ENCODE assay signal across 19 mouse cellular contexts in the genomic region with DNA sequence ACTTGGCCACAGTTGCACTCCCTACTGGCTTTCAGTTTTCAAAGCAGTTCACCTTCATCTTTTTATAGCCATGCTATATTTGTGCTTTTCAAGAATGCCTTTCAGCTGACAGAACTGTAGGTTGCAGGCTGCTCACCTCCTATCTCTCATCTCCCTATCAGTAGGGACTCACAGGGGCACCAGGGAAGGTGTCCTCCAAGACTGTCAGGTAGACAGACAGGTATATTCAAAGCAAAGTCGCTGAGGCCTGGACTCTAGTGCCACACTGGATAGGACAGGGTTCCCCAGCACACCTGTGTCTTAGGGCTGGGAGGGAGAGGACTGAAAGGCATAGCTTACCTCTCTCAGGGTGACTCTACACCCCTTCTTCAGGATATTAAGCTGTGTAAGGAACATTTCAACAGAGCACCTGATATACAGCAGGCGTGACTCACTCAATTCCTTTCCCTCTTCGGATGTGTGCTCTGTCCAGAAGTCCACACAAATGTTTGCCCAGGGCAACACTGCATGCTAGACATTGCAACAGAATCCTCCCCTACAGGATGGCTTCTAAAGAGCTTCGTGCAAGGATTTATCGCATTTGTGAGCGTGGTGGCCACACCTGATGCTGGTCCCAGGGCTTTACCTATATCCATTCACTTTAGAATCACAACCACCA. TPM values are rescaled to one million over a fixed set of nuclear protein-coding genes. Genes with fewer than 3 reads are reported as not detected.
DNase-seq lines count a peak whose midpoint lies in the region; ATAC-seq and TF ChIP-seq lines count a peak whose summit lies in the region.
"Had no signal": no experiment of that assay in that cellular context is flagged by ENCODE, and none has a peak within 500 bp of the region (broad histone marks: within the 10 kb centered on the region; RNA-seq: fewer than 3 reads in every experiment).

No protein-coding gene starts in this region.

- no peak overlapping the region for H3K4me2 ChIP-seq in heart, embryonic 16.5 days (ENCODE audit: low read depth, low read length)
- H3K4me2 ChIP-seq in liver, postnatal 0 days (ENCODE audit: low read depth, low read length), result no peak overlapping the region
- H3K4me2 ChIP-seq: embryonic facial prominence, embryonic 12.5 days; hindbrain, embryonic 15.5 days; intestine, embryonic 15.5 days; lung, embryonic 14.5 days; midbrain, embryonic 13.5 days; neural tube, embryonic 12.5 days had no signal

- no peak for ATAC-seq in heart, embryonic 16.5 days (replicated peaks; ENCODE audit: extremely low read depth, insufficient read depth, low FRiP score)
- ATAC-seq in liver, postnatal 0 days, result peak; percentile 94
- ATAC-seq: forebrain, embryonic 14.5 days; intestine, embryonic 15.5 days; midbrain, embryonic 13.5 days had no signal

- H3K27ac ChIP-seq in heart, embryonic 16.5 days (ENCODE audit: low read length), result peak overlapping the region; percentile 64; the same call in 1 of the 2 replicates
- peak overlapping the region; percentile 64 for H3K27ac ChIP-seq in liver, postnatal 0 days (ENCODE audit: low read depth)
- H3K27ac ChIP-seq: embryonic facial prominence, embryonic 12.5 days; hindbrain, embryonic 15.5 days; intestine, embryonic 15.5 days; midbrain, embryonic 13.5 days; neural tube, embryonic 12.5 days had no signal

- H3K36me3 ChIP-seq in heart, embryonic 16.5 days (ENCODE audit: control insufficient read depth, insufficient read depth), result peaks cover 1% of the 10 kb centered on the region; the same call in 1 of the 2 replicates
- H3K36me3 ChIP-seq in liver, postnatal 0 days (replicated peaks; ENCODE audit: insufficient read depth, low read length), result peaks cover 2% of the 10 kb centered on the region; the same call in 1 of the 2 replicates
- H3K36me3 ChIP-seq: intestine, embryonic 15.5 days had no signal

- H3K9me3 ChIP-seq in heart, embryonic 16.5 days (replicated peaks; ENCODE audit: control insufficient read depth, low read length), result no peaks in the 10 kb centered on the region
- H3K9me3 ChIP-seq in liver, postnatal 0 days (ENCODE audit: low read length), result no peaks in the 10 kb centered on the region
- H3K9me3 ChIP-seq: embryonic facial prominence, embryonic 12.5 days; hindbrain, embryonic 15.5 days; intestine, embryonic 15.5 days; midbrain, embryonic 13.5 days; neural tube, embryonic 12.5 days had no signal

- H3K4me1 ChIP-seq in heart, embryonic 16.5 days (ENCODE audit: control insufficient read depth, insufficient read depth, low read length), result peaks cover 36% of the 10 kb centered on the region
- H3K4me1 ChIP-seq in liver, postnatal 0 days (ENCODE audit: insufficient read depth), result peaks cover 17% of the 10 kb centered on the region
- H3K4me1 ChIP-seq: embryonic facial prominence, embryonic 12.5 days; intestine, embryonic 15.5 days; neural tube, embryonic 12.5 days had no signal

- TF ChIP-seq EP300 in liver, postnatal 0 days (IDR thresholded peaks at IDR 0.05; ENCODE audit: low read depth), result no peak

- DNase-seq in heart, adult 8-10 months (ENCODE audit: low spot score), result no peak
- DNase-seq in lung, postnatal 36 days, result peak; percentile 34
- DNase-seq in lung, postnatal 4 days, result no peak
- no peak for DNase-seq in liver, postnatal 0 days
- no peak for DNase-seq in layer of hippocampus, postnatal 14 days (ENCODE audit: low spot score in 2 of 2)
- no peak for DNase-seq in adrenal gland, postnatal 4 days (ENCODE audit: low spot score in 2 of 2)
- DNase-seq: cerebellum, adult 9-11 months; heart, postnatal 4 days; kidney, adult 9 months; kidney, postnatal 25 days; lung, embryonic 14.5 days had no signal

- no peaks in the 10 kb centered on the region for H3K27me3 ChIP-seq in heart, embryonic 16.5 days (ENCODE audit: control insufficient read depth, insufficient read depth, low read length)
- H3K27me3 ChIP-seq in liver, postnatal 0 days (ENCODE audit: insufficient read depth, low read length), result no peaks in the 10 kb centered on the region
- H3K27me3 ChIP-seq: embryonic facial prominence, embryonic 12.5 days; hindbrain, embryonic 15.5 days; intestine, embryonic 15.5 days; midbrain, embryonic 13.5 days; neural tube, embryonic 12.5 days had no signal

- H3K9ac ChIP-seq in heart, embryonic 16.5 days (ENCODE audit: low read length), result no peak overlapping the region
- no peak overlapping the region; the same call in 1 of the 2 replicates for H3K9ac ChIP-seq in liver, postnatal 0 days (replicated peaks)
- H3K9ac ChIP-seq: embryonic facial prominence, embryonic 12.5 days; hindbrain, embryonic 15.5 days; intestine, embryonic 15.5 days; lung, embryonic 14.5 days; midbrain, embryonic 13.5 days; neural tube, embryonic 12.5 days had no signal

- no peak overlapping the region for H3K4me3 ChIP-seq in heart, embryonic 16.5 days (ENCODE audit: low read length)
- no peak overlapping the region for H3K4me3 ChIP-seq in liver, postnatal 0 days (ENCODE audit: low read depth, low read length)
- H3K4me3 ChIP-seq: embryonic facial prominence, embryonic 12.5 days; erythroblast, embryonic 14.5 days; hindbrain, embryonic 15.5 days; intestine, embryonic 15.5 days; midbrain, embryonic 13.5 days; neural tube, embryonic 12.5 days had no signal

- 0 out of 2 replicates have a peak, but pooled peaks have one; percentile 5 for TF ChIP-seq CTCF in liver, postnatal 0 days (IDR thresholded peaks at IDR 0.05; ENCODE audit: low read depth)

- WGBS in heart, embryonic 16.5 days, result 78% methylated on average over 6 of the region's 6 CpGs
- 58% methylated on average over 6 of the region's 6 CpGs for WGBS in liver, postnatal 0 days (ENCODE audit: insufficient replicate concordance)

RNA-seq across cellular contexts. Expression of a gene that starts 55.1 kb away (rescaled TPM):
- 34.2 and 34.9 TPM in 2 replicates for polyA plus RNA-seq in heart, embryonic 16.5 days (2015; fragmentation: Nextera tagmentation; extraction: Ambion mirVana)
- total RNA-seq in heart, adult 8-10 months (2022), result 10 to 100 TPM; 10.2 to 14.0 (median 10.7) TPM
- polyA plus RNA-seq in liver, postnatal 0 days (2015; fragmentation: Nextera tagmentation; extraction: Ambion mirVana), result 12.5 and 12.6 TPM in 2 replicates
- 10 to 100 TPM; 18.1 to 18.5 TPM for total RNA-seq in layer of hippocampus, postnatal 14 days (2021)
- 10 to 100 TPM; 27.8 to 29.3 TPM for total RNA-seq in adrenal gland, postnatal 4 days (2021)
